Mouse (Mus musculus) NIH3T3 (cell line): ENCODE results near the gene B4galt1.
A peak's percentile ranks its signal among the peaks of the same experiment; 100 is the strongest.

ENCODE experiments used
- DNase-seq: peaks from one replicate; pipeline ENCODE4 v3.0.0-alpha.2; 2012; ENCODE audit warnings: low read depth

Gene B4galt1

GRCm38 (mm10) chr4:40843726-40844125, 10.1 kb downstream of the B4galt1 start:
- no peak for DNase-seq

GRCm38 (mm10) chr4:40840448-40840847, 13.4 kb downstream of the B4galt1 start:
- no peak for DNase-seq

- no peak for DNase-seq
Measured at GRCm38 (mm10) chr4:40839251-40839650, 14.6 kb downstream of the B4galt1 start.

- peak; percentile 88 for DNase-seq
Measured at GRCm38 (mm10) chr4:40837451-40838285, 16.1 kb downstream of the B4galt1 start.

GRCm38 (mm10) chr4:40837008-40837407, 16.8 kb downstream of the B4galt1 start:
- DNase-seq, result no peak

- DNase-seq, result no peak
Measured at GRCm38 (mm10) chr4:40834872-40835271, 18.9 kb downstream of the B4galt1 start.

GRCm38 (mm10) chr4:40834232-40834786, 19.5 kb downstream of the B4galt1 start:
- no peak for DNase-seq

- DNase-seq, result no peak
Measured at GRCm38 (mm10) chr4:40833381-40834231, 20.2 kb downstream of the B4galt1 start.

GRCm38 (mm10) chr4:40830530-40830929, 23.3 kb downstream of the B4galt1 start:
- DNase-seq, result no peak

- no peak for DNase-seq
Measured at GRCm38 (mm10) chr4:40829654-40830400, 24.0 kb downstream of the B4galt1 start.

GRCm38 (mm10) chr4:40828910-40829309, 24.9 kb downstream of the B4galt1 start:
- DNase-seq, result peak; percentile 77

GRCm38 (mm10) chr4:40827926-40828325, 25.9 kb downstream of the B4galt1 start:
- no peak for DNase-seq

GRCm38 (mm10) chr4:40826810-40827209, 27.0 kb downstream of the B4galt1 start:
- DNase-seq, result no peak

GRCm38 (mm10) chr4:40825981-40826380, 27.8 kb downstream of the B4galt1 start:
- no peak for DNase-seq

- no peak for DNase-seq
Measured at GRCm38 (mm10) chr4:40825146-40825545, 28.7 kb downstream of the B4galt1 start.

GRCm38 (mm10) chr4:40824505-40824904, 29.3 kb downstream of the B4galt1 start:
- no peak for DNase-seq

GRCm38 (mm10) chr4:40823664-40824063, 30.1 kb downstream of the B4galt1 start:
- DNase-seq, result no peak

GRCm38 (mm10) chr4:40823151-40823550, 30.7 kb downstream of the B4galt1 start:
- DNase-seq, result no peak

- peak; percentile 45 for DNase-seq
Measured at GRCm38 (mm10) chr4:40821303-40822023, 32.3 kb downstream of the B4galt1 start.

- no peak for DNase-seq
Measured at GRCm38 (mm10) chr4:40820903-40821302, 32.9 kb downstream of the B4galt1 start.

- no peak for DNase-seq
Measured at GRCm38 (mm10) chr4:40820024-40820423, 33.8 kb downstream of the B4galt1 start.
